In genomic region chr10:54761084-54761483, GRCm38 (mm10) we compare ENCODE assay signal across 35 mouse cellular contexts.
"Had no signal": no experiment of that assay in that cellular context is flagged by ENCODE, and none has a peak within 500 bp of the region (broad histone marks: within the 10 kb centered on the region; RNA-seq: fewer than 3 reads in every experiment).

No protein-coding gene starts in this region.

- ATAC-seq: hindbrain, embryonic 16.5 days; hindbrain, postnatal 0 days; inflammation-experienced regulatory T-cells, adult 6 months; intestine, embryonic 15.5 days; intestine, embryonic 16.5 days had no signal

- H3K9me3 ChIP-seq: heart, embryonic 10.5 days; heart, embryonic 12.5 days; heart, embryonic 13.5 days; heart, embryonic 15.5 days; hindbrain, embryonic 10.5 days; hindbrain, embryonic 12.5 days; hindbrain, embryonic 13.5 days; hindbrain, embryonic 15.5 days; intestine, embryonic 15.5 days; kidney, embryonic 15.5 days had no signal

- H3K4me1 ChIP-seq: heart, embryonic 10.5 days; heart, embryonic 12.5 days; heart, embryonic 13.5 days; heart, embryonic 15.5 days; hindbrain, embryonic 10.5 days; hindbrain, embryonic 12.5 days; hindbrain, embryonic 13.5 days; hindbrain, embryonic 15.5 days; intestine, embryonic 15.5 days; kidney, embryonic 15.5 days had no signal

- H3K4me3 ChIP-seq: heart, embryonic 10.5 days; heart, embryonic 12.5 days; heart, embryonic 13.5 days; heart, embryonic 15.5 days; hindbrain, embryonic 10.5 days; hindbrain, embryonic 12.5 days; hindbrain, embryonic 13.5 days; hindbrain, embryonic 15.5 days; intestine, embryonic 15.5 days; kidney, embryonic 15.5 days; layer of hippocampus, adult 2 months; left cerebral cortex, adult 2 months had no signal

- H3K36me3 ChIP-seq: heart, embryonic 10.5 days; heart, embryonic 12.5 days; heart, embryonic 13.5 days; heart, embryonic 15.5 days; hindbrain, embryonic 10.5 days; hindbrain, embryonic 12.5 days; hindbrain, embryonic 13.5 days; hindbrain, embryonic 15.5 days; intestine, embryonic 15.5 days; kidney, embryonic 15.5 days had no signal

- H3K27ac ChIP-seq: heart, embryonic 10.5 days; heart, embryonic 13.5 days; heart, embryonic 15.5 days; hindbrain, embryonic 10.5 days; hindbrain, embryonic 12.5 days; hindbrain, embryonic 13.5 days; hindbrain, embryonic 14.5 days; hindbrain, embryonic 15.5 days; hindbrain, postnatal 0 days; intestine, embryonic 15.5 days; kidney, embryonic 15.5 days; kidney, postnatal 0 days; layer of hippocampus, adult 2 months; left cerebral cortex, adult 2 months had no signal

- H3K27me3 ChIP-seq: heart, embryonic 12.5 days; heart, embryonic 13.5 days; heart, embryonic 15.5 days; hindbrain, embryonic 12.5 days; hindbrain, embryonic 13.5 days; hindbrain, embryonic 15.5 days; intestine, embryonic 15.5 days; kidney, embryonic 15.5 days had no signal

- H3K4me2 ChIP-seq: heart, embryonic 11.5 days; heart, embryonic 12.5 days; heart, embryonic 13.5 days; heart, embryonic 15.5 days; hindbrain, embryonic 12.5 days; hindbrain, embryonic 13.5 days; hindbrain, embryonic 14.5 days; hindbrain, embryonic 15.5 days; intestine, embryonic 15.5 days; kidney, embryonic 15.5 days had no signal

- DNase-seq: heart, postnatal 10 days; heart, postnatal 14 days; heart, postnatal 36 days; heart, postnatal 4 days; kidney, adult 11 months; kidney, adult 18-20 months; kidney, adult 2 months; kidney, adult 8-10 months; kidney, adult 9 months; kidney, postnatal 10 days; kidney, postnatal 14 days; kidney, postnatal 25 days; kidney, postnatal 36 days; kidney, postnatal 4 days; layer of hippocampus, adult 9-11 months; layer of hippocampus, postnatal 36 days had no signal

- H3K9ac ChIP-seq: heart, embryonic 12.5 days; heart, embryonic 13.5 days; heart, embryonic 15.5 days; hindbrain, embryonic 12.5 days; hindbrain, embryonic 13.5 days; hindbrain, embryonic 14.5 days; hindbrain, embryonic 15.5 days; intestine, embryonic 15.5 days; kidney, embryonic 15.5 days had no signal
